Mouse (Mus musculus) myocyte (in vitro differentiated cells): ENCODE results near the gene Garem2.

Source experiments
- CEBPB ChIP-seq: IDR thresholded peaks from 2 replicates; pipeline ENCODE4 v1.6.1; 2011; ENCODE audit warnings: mild to moderate bottlenecking, moderate library complexity; ENCODE audit not compliant: poor library complexity, insufficient read depth, severe bottlenecking
- E2F4 ChIP-seq: IDR thresholded peaks from one replicate; pipeline ENCODE4 v1.6.1; 2011; ENCODE audit warnings: mild to moderate bottlenecking, control low read depth, moderate library complexity; ENCODE audit not compliant: insufficient read depth
- POLR2AphosphoS2 ChIP-seq: IDR thresholded peaks from one replicate; pipeline ENCODE4 v1.6.1; 2011; ENCODE audit warnings: low read depth, control low read depth; ENCODE audit not compliant: insufficient read length

GRCm38 (mm10) chr5:30111771-30112170 lies 6.8 kb downstream of the Garem2 start:
- TF ChIP-seq POLR2AphosphoS2 (no peak), E2F4 (no peak), CEBPB (no peak)
